Mouse (Mus musculus) heart, embryonic 14.5 days (tissue): ENCODE measurements around the gene Phc2. TPM values are rescaled to one million over a fixed set of nuclear protein-coding genes. Genes with fewer than 3 reads are reported as not detected.

Source experiments
- ATAC-seq: fragments of 200-750 bp; cut with Nextera tagmentation; 2 replicates; pipeline ENCODE4 v1.8.0; 2017; ENCODE audit warnings: low read depth, moderate TSS enrichment; ENCODE audit not compliant: insufficient number of reproducible peaks, insufficient read depth, low FRiP score
- H3K27ac ChIP-seq, 2 experiments: fragments of 200-500 bp in 1 of 2; fragments of 300-500 bp in 1 of 2; sonication (generic) in 1 of 2; replicated peaks in 1 of 2; 2 replicates each; pipeline ENCODE4 v1.5.1; 2012 to 2014; ENCODE audit warnings: low read depth in 2 of 2, low read length in 2 of 2, control low read depth in 1 of 2, mild to moderate bottlenecking in 1 of 2, mixed read lengths in 1 of 2; ENCODE audit not compliant: control insufficient read depth in 1 of 2, insufficient read depth in 1 of 2
- H3K27me3 ChIP-seq: fragments of 300-500 bp; sonication (generic); 2 replicates; pipeline ENCODE4 v1.6.1; 2014; ENCODE audit warnings: mild to moderate bottlenecking, low read length, control low read depth; ENCODE audit not compliant: control insufficient read depth, insufficient read depth
- H3K36me3 ChIP-seq: fragments of 300-500 bp; sonication (generic); 2 replicates; pipeline ENCODE4 v1.6.1; 2014; ENCODE audit warnings: mild to moderate bottlenecking, control low read depth, low read length, mixed read lengths; ENCODE audit not compliant: control insufficient read depth, insufficient read depth
- H3K4me1 ChIP-seq, 2 experiments: fragments of 200-500 bp in 1 of 2; fragments of 300-500 bp in 1 of 2; sonication (generic) in 1 of 2; 2 replicates each; pipeline ENCODE4 v1.6.1; 2012 to 2014; ENCODE audit warnings: low read length in 2 of 2, control low read depth in 1 of 2, mixed read lengths in 1 of 2; ENCODE audit not compliant: control insufficient read depth in 2 of 2, insufficient read depth in 2 of 2
- H3K4me2 ChIP-seq: fragments of 300-500 bp; sonication (generic); 2 replicates; pipeline ENCODE4 v1.6.1; 2014; ENCODE audit warnings: mild to moderate bottlenecking, low read length
- H3K4me3 ChIP-seq, 2 experiments: fragments of 200-500 bp in 1 of 2; fragments of 300-500 bp in 1 of 2; sonication (generic) in 1 of 2; 2 replicates each; pipeline ENCODE4 v1.5.1; 2012 to 2014; ENCODE audit warnings: low read length in 2 of 2, mild to moderate bottlenecking in 2 of 2, control low read depth in 1 of 2, low read depth in 1 of 2, moderate library complexity in 1 of 2; ENCODE audit not compliant: control insufficient read depth in 1 of 2, insufficient read depth in 1 of 2
- H3K9ac ChIP-seq: fragments of 300-500 bp; sonication (generic); 2 replicates; pipeline ENCODE4 v1.6.1; 2014; ENCODE audit warnings: mild to moderate bottlenecking, low read length
- H3K9me3 ChIP-seq: fragments of 300-500 bp; sonication (generic); 2 replicates; pipeline ENCODE4 v1.6.1; 2016; ENCODE audit warnings: low read length, control low read depth; ENCODE audit not compliant: control insufficient read depth
- WGBS: fragments of 180-500 bp; shearing (Covaris S2); extraction: QIAGEN DNeasy Blood & Tissue Kit; methylation state at CpG from one replicate; pipeline ENCODE4 v1.1.7; 2014; 5-methylcytosine and 5-hydroxymethylcytosine counted together
- polyA plus RNA-seq: library from polyadenylated mRNA; unstranded; fragments of >200 nt; fragmentation: Nextera tagmentation; extraction: Ambion mirVana; gene quantifications from 2 replicates; pipeline ENCODE4 v1.2.1, GENCODE M21; 2014

Gene Phc2
- polyA plus RNA-seq, 1 experiment from 2014 or later = 42.5 TPM

DNA sequence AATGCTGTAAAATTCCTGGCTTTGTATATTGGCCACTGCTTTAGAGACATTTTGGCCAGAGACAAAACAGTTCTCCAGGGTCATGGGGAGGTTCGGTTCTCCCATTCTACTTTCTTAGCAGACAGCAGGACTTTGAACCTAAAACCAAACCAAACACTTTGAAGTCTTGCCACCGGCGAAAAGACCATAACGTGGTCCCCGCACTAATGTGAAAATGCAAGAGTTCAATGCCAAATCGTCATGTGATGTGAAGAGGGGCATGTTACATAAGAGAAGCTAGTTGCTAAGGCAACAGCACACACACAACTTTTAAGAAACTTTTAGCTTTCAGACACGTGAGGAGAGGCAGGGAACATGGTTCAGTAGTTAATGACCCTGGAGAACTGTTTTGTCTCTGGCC lies 19.1 kb upstream of the Phc2 start:
- no peaks in the 10 kb centered on the region; a peak in 1 of 4 replicates for H3K4me1 ChIP-seq
- no peaks in the 10 kb centered on the region for H3K27me3 ChIP-seq
- no peak overlapping the region for H3K27ac ChIP-seq
- no peak overlapping the region for H3K4me3 ChIP-seq
- 82% methylated on average over 7 of the region's 7 CpGs for WGBS
- H3K36me3 ChIP-seq = no peaks in the 10 kb centered on the region
- no peaks in the 10 kb centered on the region for H3K9me3 ChIP-seq
- no peak overlapping the region for H3K9ac ChIP-seq
- no peak for ATAC-seq
- no peak overlapping the region for H3K4me2 ChIP-seq

DNA sequence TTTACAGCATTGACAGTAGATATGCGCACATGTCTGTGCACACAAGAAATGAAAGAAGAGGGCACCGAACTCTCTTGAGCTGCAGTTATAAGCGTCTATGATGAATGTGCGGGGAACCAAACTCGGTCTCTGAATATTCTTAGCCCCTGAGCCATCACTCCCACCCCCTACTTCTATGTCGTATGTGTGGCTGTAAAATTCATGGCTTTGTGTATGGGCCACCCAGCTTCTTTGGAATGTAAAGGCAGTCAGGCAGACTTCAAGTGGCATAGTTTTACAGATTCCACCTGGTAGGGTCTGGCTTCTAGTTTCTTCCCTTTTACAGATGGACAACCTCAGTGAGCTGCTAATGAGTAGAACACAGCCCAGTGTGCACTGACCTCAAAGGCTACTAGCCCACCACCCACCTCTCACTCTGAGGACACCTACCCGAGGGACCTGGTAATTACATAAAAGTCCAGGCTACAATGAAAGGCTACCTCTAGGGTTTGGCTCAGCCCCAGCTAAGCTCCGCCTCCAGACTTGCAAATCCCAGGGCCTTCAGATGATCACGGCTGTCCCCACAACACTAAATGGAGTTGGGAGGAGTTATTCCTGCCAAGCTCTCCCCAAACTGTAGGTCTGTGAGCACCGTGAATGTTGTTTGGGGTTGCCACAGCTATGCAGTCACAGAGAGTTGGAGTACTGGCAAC lies 18.5 kb upstream of the Phc2 start:
- no peak overlapping the region for H3K9ac ChIP-seq
- 59% methylated on average over 10 of the region's 10 CpGs for WGBS
- H3K4me1 ChIP-seq = no peaks in the 10 kb centered on the region; a peak in 1 of 4 replicates
- no peaks in the 10 kb centered on the region for H3K27me3 ChIP-seq
- H3K36me3 ChIP-seq = no peaks in the 10 kb centered on the region
- no peak overlapping the region for H3K4me2 ChIP-seq
- no peaks in the 10 kb centered on the region for H3K9me3 ChIP-seq
- no peak overlapping the region for H3K27ac ChIP-seq
- ATAC-seq = no peak
- no peak overlapping the region for H3K4me3 ChIP-seq

- Histone ChIP-seq H3K9ac (no peak overlapping the region), H3K4me2 (no peak overlapping the region), H3K27me3 (no peaks in the 10 kb centered on the region), H3K27ac (no peak overlapping the region), H3K9me3 (no peaks in the 10 kb centered on the region), H3K36me3 (no peaks in the 10 kb centered on the region), H3K4me1 (peaks cover 7% of the 10 kb centered on the region in 2 experiments; a peak in 3 of 4 replicates), H3K4me3 (no peak overlapping the region)
- no peak for ATAC-seq
- 38% methylated on average over 11 of the region's 11 CpGs for WGBS
Observed at GRCm38 (mm10) chr4:128637250-128637649, 17.3 kb upstream of the Phc2 start.

DNA sequence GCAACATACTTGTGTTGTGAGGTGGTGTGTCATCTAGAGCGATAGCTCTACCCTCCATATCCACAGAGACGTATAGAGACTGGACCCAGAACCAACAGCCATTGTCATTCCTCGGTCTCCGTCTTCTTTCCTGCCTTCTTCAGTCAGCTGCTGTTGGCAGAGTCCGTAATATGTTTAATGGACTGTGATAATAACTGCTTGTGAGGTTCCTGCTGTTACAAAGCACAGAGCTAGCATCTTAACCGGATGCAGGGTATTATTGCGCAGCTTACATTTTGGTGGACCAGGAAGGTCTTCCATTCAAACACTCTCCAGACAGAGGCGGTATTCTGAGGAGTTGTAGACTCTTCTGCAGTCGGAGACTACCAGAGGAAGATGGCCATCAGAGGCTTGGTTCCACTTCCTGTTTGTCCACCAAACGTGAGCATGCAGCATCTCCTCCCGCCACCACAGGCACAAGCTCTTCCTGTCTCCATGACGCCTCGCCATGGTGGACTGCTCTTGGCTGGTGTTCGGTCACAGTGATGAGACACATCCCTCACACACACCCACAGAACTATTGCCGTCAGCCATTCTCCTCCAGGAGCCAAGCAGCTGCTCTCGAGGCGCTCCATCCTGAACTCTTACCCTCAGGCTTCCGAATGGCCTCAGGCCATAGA lies 16.1 kb upstream of the Phc2 start:
- H3K4me3 ChIP-seq = no peak overlapping the region
- H3K36me3 ChIP-seq = no peaks in the 10 kb centered on the region
- 85% methylated on average over 18 of the region's 18 CpGs for WGBS
- no peak overlapping the region for H3K4me2 ChIP-seq
- no peaks in the 10 kb centered on the region for H3K27me3 ChIP-seq
- no peak for ATAC-seq
- peaks cover 7 to 10% of the 10 kb centered on the region in 2 experiments; a peak in 3 of 4 replicates for H3K4me1 ChIP-seq
- H3K9ac ChIP-seq = no peak overlapping the region
- no peak overlapping the region for H3K27ac ChIP-seq
- H3K9me3 ChIP-seq = no peaks in the 10 kb centered on the region

- H3K4me1 ChIP-seq = peaks cover 12 to 15% of the 10 kb centered on the region in 2 experiments; a peak in 3 of 4 replicates
- H3K9ac ChIP-seq = no peak overlapping the region
- H3K27ac ChIP-seq = 0 out of 4 replicates have a peak overlapping the region, but pooled peaks of 1 of the 2 experiments have one; percentile 14
Observed at GRCm38 (mm10) chr4:128641766-128642717, 12.5 kb upstream of the Phc2 start.

GRCm38 (mm10) chr4:128645896-128646295 lies 8.6 kb upstream of the Phc2 start:
- Histone ChIP-seq H3K9ac (no peak overlapping the region), H3K4me1 (peaks cover 14 to 16% of the 10 kb centered on the region in 2 experiments; a peak in 3 of 4 replicates), H3K4me2 (no peak overlapping the region), H3K4me3 (no peak overlapping the region), H3K27me3 (no peaks in the 10 kb centered on the region), H3K27ac (no peak overlapping the region), H3K36me3 (no peaks in the 10 kb centered on the region), H3K9me3 (no peaks in the 10 kb centered on the region)
- WGBS = 78% methylated on average over 6 of the region's 6 CpGs
- no peak for ATAC-seq

More at GRCm38 (mm10) chr4:128641766-128642717, 12.5 kb upstream of the Phc2 start:
- H3K4me3 ChIP-seq = no peak overlapping the region
- H3K4me2 ChIP-seq = no peak overlapping the region
- 31% methylated on average over 23 of the region's 23 CpGs for WGBS
- H3K9me3 ChIP-seq = no peaks in the 10 kb centered on the region
- no peaks in the 10 kb centered on the region for H3K27me3 ChIP-seq
- ATAC-seq = no peak
- no peaks in the 10 kb centered on the region for H3K36me3 ChIP-seq

GRCm38 (mm10) chr4:128646762-128647161 lies 7.7 kb upstream of the Phc2 start:
- WGBS = 7% methylated on average over 7 of the region's 7 CpGs
- no peak for ATAC-seq
- Histone ChIP-seq H3K4me1 (peaks cover 11 to 13% of the 10 kb centered on the region in 2 experiments; a peak in 3 of 4 replicates), H3K27ac (no peak overlapping the region), H3K9ac (no peak overlapping the region), H3K4me2 (no peak overlapping the region), H3K27me3 (no peaks in the 10 kb centered on the region), H3K9me3 (no peaks in the 10 kb centered on the region), H3K4me3 (no peak overlapping the region), H3K36me3 (no peaks in the 10 kb centered on the region)
